Mouse (Mus musculus): ENCODE data around the gene Thap11. TPM values are rescaled to one million over a fixed set of nuclear protein-coding genes. Genes with fewer than 3 reads are reported as not detected.
A peak's percentile ranks its signal among the peaks of the same experiment; 100 is the strongest.

The Thap11 gene
- total RNA-seq, 2 experiments from 2014 or later: 40.0 to 42.2 TPM

- no peak for DNase-seq (ENCODE audit: low spot score in 2 of 2)
Observed at GRCm38 (mm10) chr8:105850611-105851010, 4.3 kb upstream of the Thap11 start.

GRCm38 (mm10) chr8:105851651-105852143 lies 3.2 kb upstream of the Thap11 start:
- peak; percentile 56 to 80 for DNase-seq (ENCODE audit: low spot score in 2 of 2)

GRCm38 (mm10) chr8:105852146-105852729 lies 2.7 kb upstream of the Thap11 start:
- no peak for DNase-seq (ENCODE audit: low spot score in 2 of 2)

GRCm38 (mm10) chr8:105853178-105853577 lies 1.8 kb upstream of the Thap11 start, which contains the start of gene Cenpt:
Cenpt (minus strand) TSS chr8:105853278.
- DNase-seq (ENCODE audit: low spot score in 2 of 2): no peak

DNA sequence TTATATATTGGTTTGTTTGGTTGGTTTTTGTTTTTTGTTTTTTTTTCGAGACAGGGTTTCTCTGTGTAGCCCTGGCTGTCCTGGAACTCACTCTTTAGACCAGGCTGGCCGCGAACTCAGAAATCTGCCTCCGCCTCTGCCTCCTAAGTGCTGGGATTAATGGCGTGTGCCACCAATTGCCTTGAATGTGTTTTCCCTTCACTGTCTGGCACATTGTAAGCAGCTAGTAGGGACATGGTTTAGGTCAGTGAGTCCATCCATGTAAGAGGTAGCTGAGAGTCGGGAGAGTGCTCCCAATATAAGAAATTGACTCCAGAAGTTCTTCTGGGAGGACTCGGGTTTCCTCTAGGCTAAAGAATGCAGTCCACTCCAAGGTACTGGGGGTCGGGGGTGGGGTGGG lies 629 bp upstream of the Thap11 start:
- no peak for DNase-seq (ENCODE audit: low spot score in 2 of 2)

GRCm38 (mm10) chr8:105855248-105856167 lies 576 bp downstream of the Thap11 start:
- DNase-seq (ENCODE audit: low spot score in 2 of 2): peak in 1 of 2 experiments; percentile 24

- no peak for DNase-seq (ENCODE audit: low spot score in 2 of 2)
Observed at GRCm38 (mm10) chr8:105856168-105856835, 1.4 kb downstream of the Thap11 start.

DNA sequence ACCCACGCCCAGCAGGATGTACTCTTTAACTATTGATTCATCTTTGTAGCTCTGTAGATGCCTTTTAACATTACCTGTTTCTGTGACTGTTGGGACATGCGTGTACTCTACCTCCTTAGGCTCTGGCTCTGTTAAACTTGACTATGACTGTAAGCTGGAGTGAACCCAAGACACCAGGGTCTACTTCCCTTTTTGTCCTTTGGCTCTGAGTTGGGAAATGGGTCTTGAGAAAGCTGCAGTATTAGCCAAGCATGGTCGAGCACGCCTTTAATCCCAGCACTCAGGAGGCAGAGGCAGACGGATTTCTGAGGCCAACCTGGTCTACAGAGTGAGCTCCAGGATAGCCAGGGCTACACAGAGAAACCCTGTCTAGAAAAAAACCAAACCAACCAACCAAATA lies 3.6 kb downstream of the Thap11 start:
- no peak for DNase-seq (ENCODE audit: low spot score in 2 of 2)

GRCm38 (mm10) chr8:105859314-105859713 lies 4.4 kb downstream of the Thap11 start:
- no peak for DNase-seq (ENCODE audit: low spot score in 2 of 2)

DNA sequence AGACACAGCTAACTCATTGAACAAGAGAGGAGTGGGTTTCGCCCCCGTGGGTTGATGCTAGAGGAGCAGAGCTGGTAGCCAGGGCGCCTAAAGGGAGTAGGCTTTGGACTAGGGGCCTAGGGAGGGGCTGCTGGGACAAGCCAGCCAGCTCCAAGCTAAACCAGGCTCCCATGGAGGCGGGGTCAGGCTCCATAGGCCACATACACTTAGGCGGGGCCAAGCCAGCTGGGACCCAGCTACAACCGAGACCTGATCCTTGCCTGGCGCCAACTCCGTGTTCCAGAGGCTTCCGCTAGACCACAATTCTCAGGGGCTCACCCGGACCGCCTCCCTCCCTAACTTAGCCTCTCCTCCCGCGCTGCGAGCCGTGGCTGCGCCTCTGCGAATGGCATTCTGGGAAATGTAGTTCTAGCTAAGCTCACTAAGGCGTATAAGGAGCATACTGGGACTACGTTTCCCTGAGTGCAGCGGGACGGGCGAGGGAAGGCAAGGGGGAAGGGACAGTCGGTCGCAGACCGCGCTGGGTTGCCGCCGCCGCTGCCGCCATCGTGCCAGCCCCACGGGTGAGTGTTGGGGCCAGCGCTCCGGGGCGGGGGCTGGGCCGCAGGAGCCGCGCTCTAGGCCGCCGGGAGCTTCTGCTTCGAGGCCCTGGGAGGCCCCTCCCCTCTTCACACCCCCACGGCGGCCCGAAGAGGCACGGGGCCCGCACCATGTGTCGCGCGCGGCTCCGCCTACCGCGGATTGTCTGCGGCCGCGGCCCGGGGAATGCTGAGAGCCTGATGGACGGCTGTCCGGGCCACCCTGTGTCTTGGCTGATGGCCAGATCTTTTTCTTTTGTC lies 5.4 kb downstream of the Thap11 start, which contains the start of gene Nutf2:
Nutf2 (plus strand) TSS at position 438 of the 839 bp plus-strand sequence.
- peak; percentile 69 to 93 for DNase-seq (ENCODE audit: low spot score in 2 of 2)

DNA sequence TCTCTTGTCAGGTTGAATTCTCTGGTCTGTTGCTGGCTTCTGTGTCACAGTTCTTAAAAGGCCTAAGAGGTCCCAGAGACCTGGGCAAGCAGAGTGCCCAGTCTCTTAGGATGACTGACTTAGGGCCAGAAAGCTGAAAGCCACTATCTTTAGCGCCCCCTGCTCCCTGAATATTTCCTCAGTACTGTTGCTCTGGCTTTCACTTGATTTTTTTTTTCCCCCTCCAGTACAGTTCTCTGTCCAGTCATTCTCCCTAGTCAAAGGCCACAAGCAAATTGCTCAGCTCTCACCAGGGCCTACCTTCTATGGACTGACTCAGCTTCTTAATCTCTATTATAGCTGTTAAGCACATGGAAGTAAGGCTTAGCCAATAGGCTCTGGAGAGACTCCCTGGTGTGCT lies 7.0 kb downstream of the Thap11 start:
- no peak for DNase-seq (ENCODE audit: low spot score in 2 of 2)

DNA sequence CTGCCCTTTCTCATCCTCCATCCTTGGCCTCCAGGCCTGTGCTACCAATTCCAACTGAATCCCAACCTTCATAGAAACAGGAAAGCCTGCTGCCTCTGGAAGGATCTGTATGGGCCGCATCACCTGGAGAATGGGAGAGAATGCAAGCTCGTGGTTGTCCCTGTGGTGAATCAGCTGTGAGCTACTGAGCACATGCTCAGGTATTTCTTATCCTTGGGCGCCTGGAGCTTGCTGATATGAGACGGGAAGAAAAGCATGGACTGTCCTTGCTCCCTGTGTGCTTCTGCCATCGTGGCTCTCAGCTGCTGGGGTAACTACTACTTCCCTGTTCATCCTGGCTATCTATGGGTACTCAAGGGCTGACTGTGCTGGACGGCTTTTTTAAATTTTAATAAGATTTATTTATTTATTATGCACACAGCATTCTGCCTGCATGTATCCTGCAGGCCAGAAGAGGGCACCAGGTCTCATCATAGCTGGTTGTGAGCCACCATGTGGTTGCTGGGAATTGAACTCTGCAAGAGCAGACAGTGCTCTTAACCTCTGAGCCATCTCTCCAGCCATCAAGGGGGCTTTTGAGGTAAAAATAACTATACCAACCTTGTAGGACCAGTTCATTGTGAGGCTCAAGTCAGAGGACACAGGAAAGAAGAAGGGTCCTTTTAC lies 11.6 kb downstream of the Thap11 start:
- DNase-seq (ENCODE audit: low spot score in 2 of 2): no peak

DNA sequence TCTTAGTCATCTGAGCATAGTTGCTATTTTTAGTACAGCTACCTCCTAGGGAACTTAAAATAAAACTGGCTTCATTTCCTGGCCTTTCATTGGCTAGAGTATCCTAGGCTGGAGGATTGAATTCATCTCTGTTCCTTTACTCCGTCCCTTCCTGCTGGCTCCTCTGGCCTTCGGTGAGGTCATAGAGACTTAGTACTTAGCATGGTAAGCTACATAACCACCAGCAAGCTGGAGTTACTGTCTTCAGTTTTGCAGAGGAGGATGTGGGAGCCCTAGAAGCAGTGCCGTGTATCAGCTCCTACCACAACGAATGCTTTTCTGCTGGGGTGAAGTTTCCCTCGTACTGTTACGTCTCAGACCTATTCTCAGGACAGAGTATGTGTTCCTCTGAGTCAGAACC lies 19.4 kb downstream of the Thap11 start:
- no peak for DNase-seq (ENCODE audit: low spot score in 2 of 2)

DNA sequence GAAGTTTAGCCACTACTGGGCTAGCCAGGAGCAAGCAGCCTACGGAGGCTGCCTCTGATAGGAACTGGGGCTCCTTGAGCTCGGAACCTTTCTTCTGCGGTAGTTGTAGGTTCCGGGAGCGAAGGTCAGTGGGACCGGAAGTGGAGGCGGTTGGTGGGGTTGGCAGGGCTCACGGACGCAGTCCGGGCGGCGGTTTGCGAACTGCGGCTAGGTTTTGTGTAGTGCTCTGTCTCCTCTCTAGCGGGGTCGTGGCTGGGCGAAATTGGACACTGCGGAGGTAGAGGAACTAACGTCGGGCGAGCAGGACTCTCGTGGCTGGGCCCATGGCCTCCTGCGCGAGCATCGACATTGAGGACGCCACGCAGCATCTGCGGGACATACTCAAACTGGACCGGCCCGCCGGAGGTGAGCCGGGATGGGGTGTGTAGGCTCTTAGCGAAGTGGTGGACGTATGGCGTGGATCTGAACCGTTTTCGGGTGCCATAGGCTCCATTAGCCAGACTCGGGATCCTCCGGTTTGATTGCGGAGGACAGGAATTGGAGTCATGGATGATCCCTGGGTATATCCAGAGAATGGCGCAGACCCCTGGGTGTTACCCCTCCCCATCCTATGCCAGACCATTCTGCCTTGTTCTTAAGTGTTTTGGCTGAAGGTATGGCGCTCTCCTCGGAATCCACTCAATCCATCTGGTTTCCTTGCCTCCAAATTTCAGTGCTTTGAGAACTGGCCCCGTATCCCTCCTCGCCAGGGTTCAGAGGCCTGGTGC lies 26.0 kb downstream of the Thap11 start, which contains the start of gene Edc4:
Edc4 (plus strand) TSS at position 128 of the 767 bp plus-strand sequence.
- peak; percentile 72 to 74 for DNase-seq (ENCODE audit: low spot score in 2 of 2)

DNA sequence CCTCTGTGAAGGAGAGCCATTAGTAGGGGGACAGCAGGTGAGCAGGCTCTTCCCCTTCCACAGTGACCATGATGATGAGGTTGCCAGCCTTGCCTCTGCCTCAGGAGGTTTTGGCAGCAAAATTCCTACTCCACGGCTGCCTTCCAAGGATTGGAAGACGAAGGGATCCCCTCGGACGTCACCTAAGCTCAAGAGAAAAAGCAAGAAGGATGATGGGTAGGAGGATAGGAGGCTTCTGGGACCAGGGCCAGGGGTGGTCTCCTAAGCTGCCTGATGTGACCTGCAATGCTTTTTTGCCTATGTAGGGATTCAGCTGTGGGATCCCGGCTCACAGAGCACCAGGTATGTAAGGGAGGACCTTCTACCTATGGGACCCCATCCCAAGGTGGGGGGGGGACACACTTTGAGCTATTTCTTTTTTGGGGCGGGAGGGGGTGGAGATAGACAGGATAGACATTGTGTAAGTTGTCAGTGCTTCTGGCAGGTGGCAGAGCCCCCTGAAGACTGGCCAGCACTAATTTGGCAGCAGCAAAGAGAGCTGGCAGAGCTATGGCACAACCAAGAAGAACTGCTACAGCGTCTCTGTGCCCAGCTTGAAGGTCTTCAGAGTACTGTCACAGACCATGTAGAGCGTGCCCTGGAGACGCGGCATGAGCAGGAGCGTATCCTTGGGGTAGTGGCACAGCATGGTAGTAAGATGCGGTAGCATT lies 35.0 kb downstream of the Thap11 start:
- DNase-seq (ENCODE audit: low spot score in 2 of 2): no peak

DNA sequence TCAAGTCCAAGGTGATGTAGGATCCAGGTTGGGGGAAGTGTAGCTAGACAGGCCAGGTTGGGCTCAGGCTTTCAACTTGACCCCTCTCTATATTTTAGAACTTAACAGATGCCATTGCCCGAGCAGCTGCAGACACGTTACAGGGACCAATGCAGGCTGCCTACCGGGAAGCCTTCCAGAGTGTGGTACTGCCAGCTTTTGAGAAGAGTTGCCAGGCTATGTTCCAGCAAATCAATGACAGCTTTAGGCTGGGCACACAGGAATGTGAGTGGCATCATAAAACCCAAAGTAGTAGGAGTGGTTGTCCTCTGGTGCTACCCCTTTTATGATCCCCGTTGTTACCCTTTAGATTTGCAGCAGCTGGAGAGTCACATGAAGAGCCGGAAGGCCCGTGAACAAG lies 35.9 kb downstream of the Thap11 start:
- no peak for DNase-seq (ENCODE audit: low spot score in 2 of 2)

- DNase-seq (ENCODE audit: low spot score in 2 of 2): no peak
Observed at GRCm38 (mm10) chr8:105892432-105892831, 37.5 kb downstream of the Thap11 start.

DNA sequence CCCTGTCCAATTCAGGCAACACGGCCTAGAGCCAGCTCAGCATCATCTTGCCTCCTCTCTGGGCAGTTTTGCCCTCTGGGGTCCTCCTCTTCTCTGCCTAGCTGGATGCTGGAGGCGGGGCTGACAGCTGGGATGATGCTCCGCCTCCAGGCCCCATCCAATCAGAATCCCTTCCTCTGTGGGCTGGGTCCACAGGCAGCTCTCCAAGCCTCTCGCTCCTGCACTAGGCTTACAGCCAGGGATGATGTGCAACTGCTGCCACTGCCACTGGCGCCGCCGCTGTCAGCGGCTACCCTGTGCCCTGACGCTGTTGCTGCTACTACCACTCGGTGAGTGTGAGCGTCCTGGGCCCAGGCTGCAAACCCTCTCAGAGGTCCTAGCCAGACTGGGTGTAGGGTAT lies 38.4 kb downstream of the Thap11 start, which contains the start of gene Nrn1l:
Nrn1l (plus strand) TSS at position 229 of the 400 bp plus-strand sequence.
- DNase-seq (ENCODE audit: low spot score in 2 of 2): peak; percentile 22 to 53

Data from adrenal gland, postnatal 4 days (tissue).